Mouse (Mus musculus): ENCODE measurements at regions not wholly inside any gene's neighbourhood (a gene's known extent, or its start where the extent isn't known, plus 50 kb on each side); places are given as distances from the start of the nearest gene placed in this dataset.

GRCm38 (mm10) chr9:52492947-52493505 is 186.6 kb downstream of the AI593442 start:
- no peak for TF ChIP-seq BHLHE40 (IDR thresholded peaks at IDR 0.05; ENCODE audit: borderline replicate concordance, low read depth, low read length)
- TF ChIP-seq POLR2A (IDR thresholded peaks at IDR 0.05; ENCODE audit: control insufficient read depth in 1 of 2, insufficient read depth in 1 of 2, low read depth in 1 of 2, low read length in 2 of 2, poor library complexity in 1 of 2), result no peak
- no peak for TF ChIP-seq POLR2AphosphoS5 (IDR thresholded peaks at IDR 0.05; ENCODE audit: borderline replicate concordance, low read depth, low read length)
- TF ChIP-seq CTCF (IDR thresholded peaks at IDR 0.05 in 2 of 3, conservative IDR thresholded peaks at IDR 0.05 in 1 of 3; ENCODE audit: control insufficient read depth in 1 of 3, insufficient read depth in 1 of 3, low read depth in 2 of 3, low read length in 3 of 3, poor library complexity in 1 of 3, severe bottlenecking in 1 of 3), result no peak
- TF ChIP-seq HCFC1 (IDR thresholded peaks at IDR 0.05; ENCODE audit: low read depth, low read length), result no peak
- no peak for TF ChIP-seq MYB (IDR thresholded peaks at IDR 0.05; ENCODE audit: low read depth, low read length)
- no peak for TF ChIP-seq EP300 (IDR thresholded peaks at IDR 0.05; ENCODE audit: low read depth in 1 of 2, low read length in 2 of 2)
